Mouse (Mus musculus) erythroid progenitor cell, adult 5-6 weeks (primary cell): ENCODE measurements around the gene Hhipl2. TPM values are rescaled to one million over a fixed set of nuclear protein-coding genes. Genes with fewer than 3 reads are reported as not detected.

Experiments
- ATAC-seq: replicated peaks from 2 replicates; pipeline ENCODE4 v1.8.0; 2016; ENCODE audit warnings: moderate number of reproducible peaks, mild to moderate bottlenecking, moderate TSS enrichment, inconsistent platforms; ENCODE audit not compliant: poor library complexity, low FRiP score, severe bottlenecking
- total RNA-seq, 2 experiments: library from RNA; stranded (forward) in 1 of 2; stranded (reverse) in 1 of 2; fragments of 150-400 nt in 1 of 2; fragments of 186-747, 209-891 nt in 1 of 2; gene quantifications; 2 replicates each; pipeline versions ENCODE4 v1.2.3 to v1.2.4; 2015 to 2017; ENCODE audit warnings: low replicate concordance in 2 of 2

The Hhipl2 gene
- total RNA-seq, 2 experiments from 2014 or later, result not detected

GRCm38 (mm10) chr1:183442015-183442774 lies 24.2 kb downstream of the Hhipl2 start:
- ATAC-seq, result no peak

DNA sequence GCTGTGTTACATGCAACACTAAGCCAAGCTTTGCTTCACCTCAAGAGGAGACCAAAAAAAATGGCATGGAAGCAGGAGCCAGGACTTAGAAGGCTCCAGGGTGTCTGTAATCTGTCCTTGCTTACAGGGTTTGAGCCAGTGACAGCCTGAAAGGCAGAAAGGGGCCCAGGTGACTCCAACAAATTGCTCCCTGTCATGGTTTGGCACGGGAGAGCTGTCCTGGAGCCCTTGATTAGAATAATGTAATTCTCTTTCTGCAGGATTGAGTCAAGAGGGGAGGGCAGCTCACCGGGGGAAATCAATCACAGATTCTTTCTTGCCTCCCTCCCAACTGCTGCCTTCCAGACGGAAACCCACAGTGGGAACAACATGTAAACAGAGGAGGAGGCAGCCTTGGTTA lies 35.1 kb downstream of the Hhipl2 start:
- no peak for ATAC-seq

Other genes with a start within 250 kb of the Hhipl2 start
- gene Disp1, start 196.7 kb upstream of the Hhipl2 start, total RNA-seq (2015; ENCODE audit: low replicate concordance), result 2.1 and 8.6 TPM in 2 replicates
- 0.39 and 6.7 TPM in 2 replicates for gene Disp1, start 196.7 kb upstream of the Hhipl2 start, total RNA-seq (2017; ENCODE audit: low replicate concordance)
- gene Aida, start 121.6 kb upstream of the Hhipl2 start, total RNA-seq (2015; ENCODE audit: low replicate concordance), result 40.7 and 75.9 TPM in 2 replicates
- gene Aida, start 121.6 kb upstream of the Hhipl2 start, total RNA-seq (2017; ENCODE audit: low replicate concordance), result 90.7 and 92.3 TPM in 2 replicates
- gene Brox, start 120.9 kb upstream of the Hhipl2 start, total RNA-seq (2015; ENCODE audit: low replicate concordance), result 32.7 and 42.5 TPM in 2 replicates
- gene Brox, start 120.9 kb upstream of the Hhipl2 start, total RNA-seq (2017; ENCODE audit: low replicate concordance), result 82.6 and 82.8 TPM in 2 replicates
- 25.6 and 59.5 TPM in 2 replicates for gene Mia3, start 48.7 kb upstream of the Hhipl2 start, total RNA-seq (2015; ENCODE audit: low replicate concordance)
- 32.2 and 47.9 TPM in 2 replicates for gene Mia3, start 48.7 kb upstream of the Hhipl2 start, total RNA-seq (2017; ENCODE audit: low replicate concordance)
- gene Taf1a, start 29.2 kb upstream of the Hhipl2 start, total RNA-seq (2015; ENCODE audit: low replicate concordance), result 0.84 and 2.5 TPM in 2 replicates
- 4.0 TPM in 1 of 2 replicates, not detected in the other for gene Taf1a, start 29.2 kb upstream of the Hhipl2 start, total RNA-seq (2017; ENCODE audit: low replicate concordance)